Mouse (Mus musculus) heart, embryonic 14.5 days (tissue): Measurements from ENCODE around the gene Mpdu1. TPM values are rescaled to one million over a fixed set of nuclear protein-coding genes. Genes with fewer than 3 reads are reported as not detected.
"Not testable (repeated sequence)": the region's sequence is repeated elsewhere in the genome, so short reads cannot be mapped to it uniquely, and the experiment has no call there.

ENCODE experiments used
- ATAC-seq: fragments of 200-750 bp; cut with Nextera tagmentation; 2 replicates; pipeline ENCODE4 v1.8.0; 2017; ENCODE audit warnings: low read depth, moderate TSS enrichment; ENCODE audit not compliant: insufficient number of reproducible peaks, insufficient read depth, low FRiP score
- H3K27ac ChIP-seq, 2 experiments: fragments of 200-500 bp in 1 of 2; fragments of 300-500 bp in 1 of 2; sonication (generic) in 1 of 2; replicated peaks in 1 of 2; 2 replicates each; pipeline ENCODE4 v1.5.1; 2012 to 2014; ENCODE audit warnings: low read depth in 2 of 2, low read length in 2 of 2, control low read depth in 1 of 2, mild to moderate bottlenecking in 1 of 2, mixed read lengths in 1 of 2; ENCODE audit not compliant: control insufficient read depth in 1 of 2, insufficient read depth in 1 of 2
- H3K27me3 ChIP-seq: fragments of 300-500 bp; sonication (generic); 2 replicates; pipeline ENCODE4 v1.6.1; 2014; ENCODE audit warnings: mild to moderate bottlenecking, low read length, control low read depth; ENCODE audit not compliant: control insufficient read depth, insufficient read depth
- H3K36me3 ChIP-seq: fragments of 300-500 bp; sonication (generic); 2 replicates; pipeline ENCODE4 v1.6.1; 2014; ENCODE audit warnings: mild to moderate bottlenecking, control low read depth, low read length, mixed read lengths; ENCODE audit not compliant: control insufficient read depth, insufficient read depth
- H3K4me1 ChIP-seq, 2 experiments: fragments of 200-500 bp in 1 of 2; fragments of 300-500 bp in 1 of 2; sonication (generic) in 1 of 2; 2 replicates each; pipeline ENCODE4 v1.6.1; 2012 to 2014; ENCODE audit warnings: low read length in 2 of 2, control low read depth in 1 of 2, mixed read lengths in 1 of 2; ENCODE audit not compliant: control insufficient read depth in 2 of 2, insufficient read depth in 2 of 2
- H3K4me2 ChIP-seq: fragments of 300-500 bp; sonication (generic); 2 replicates; pipeline ENCODE4 v1.6.1; 2014; ENCODE audit warnings: mild to moderate bottlenecking, low read length
- H3K4me3 ChIP-seq, 2 experiments: fragments of 200-500 bp in 1 of 2; fragments of 300-500 bp in 1 of 2; sonication (generic) in 1 of 2; 2 replicates each; pipeline ENCODE4 v1.5.1; 2012 to 2014; ENCODE audit warnings: low read length in 2 of 2, mild to moderate bottlenecking in 2 of 2, control low read depth in 1 of 2, low read depth in 1 of 2, moderate library complexity in 1 of 2; ENCODE audit not compliant: control insufficient read depth in 1 of 2, insufficient read depth in 1 of 2
- H3K9ac ChIP-seq: fragments of 300-500 bp; sonication (generic); 2 replicates; pipeline ENCODE4 v1.6.1; 2014; ENCODE audit warnings: mild to moderate bottlenecking, low read length
- H3K9me3 ChIP-seq: fragments of 300-500 bp; sonication (generic); 2 replicates; pipeline ENCODE4 v1.6.1; 2016; ENCODE audit warnings: low read length, control low read depth; ENCODE audit not compliant: control insufficient read depth
- WGBS: fragments of 180-500 bp; shearing (Covaris S2); extraction: QIAGEN DNeasy Blood & Tissue Kit; methylation state at CpG from one replicate; pipeline ENCODE4 v1.1.7; 2014; 5-methylcytosine and 5-hydroxymethylcytosine counted together
- polyA plus RNA-seq: library from polyadenylated mRNA; unstranded; fragments of >200 nt; fragmentation: Nextera tagmentation; extraction: Ambion mirVana; gene quantifications from 2 replicates; pipeline ENCODE4 v1.2.1, GENCODE M21; 2014

Mpdu1 gene
- polyA plus RNA-seq, 1 experiment from 2014 or later = 29.1 TPM

DNA sequence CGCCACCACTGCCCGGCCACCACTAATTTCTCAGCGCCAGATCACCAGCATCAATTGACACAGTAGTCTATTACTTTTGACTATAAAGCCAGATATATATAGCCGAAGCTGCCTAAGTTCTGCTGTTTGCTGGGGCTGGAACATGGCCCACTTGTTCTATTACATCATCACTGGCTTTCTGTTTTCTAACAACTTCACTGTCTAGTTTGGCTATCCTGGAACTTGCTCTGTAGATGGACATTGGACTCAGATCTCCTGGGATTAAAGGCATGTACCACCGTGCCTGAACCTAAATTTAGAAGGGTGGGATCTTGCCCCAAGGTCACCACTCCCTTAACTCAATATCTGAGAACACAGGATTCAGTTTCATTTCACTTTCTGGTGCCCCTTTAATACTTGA lies 16.6 kb downstream of the Mpdu1 start:
- Histone ChIP-seq H3K4me2 (no peak overlapping the region), H3K4me1 (no peaks in the 10 kb centered on the region), H3K27ac (no peak overlapping the region), H3K9ac (no peak overlapping the region), H3K4me3 (no peak overlapping the region), H3K36me3 (peaks cover 98% of the 10 kb centered on the region), H3K27me3 (no peaks in the 10 kb centered on the region), H3K9me3 (no peaks in the 10 kb centered on the region)
- 79% methylated on average over 5 of the region's 5 CpGs for WGBS
- ATAC-seq = no peak

DNA sequence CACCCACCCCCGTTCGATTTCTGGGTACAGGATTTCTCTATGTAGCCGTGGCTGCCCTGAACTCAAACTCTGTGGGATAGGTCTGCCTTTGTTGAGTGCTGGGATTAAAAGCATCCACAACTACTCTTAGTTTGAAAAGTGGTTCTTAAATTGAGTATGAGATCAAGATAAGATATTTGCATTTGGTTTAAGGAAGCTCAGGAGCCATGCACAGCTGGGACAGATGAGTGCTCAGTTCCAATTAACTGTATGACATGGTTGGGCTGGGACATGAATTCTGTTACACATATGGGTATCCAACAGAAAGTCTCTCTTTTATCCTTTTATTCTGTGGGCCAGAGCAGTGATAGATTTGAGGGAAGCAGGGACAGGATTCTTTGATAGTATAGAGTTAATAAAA lies 27.0 kb downstream of the Mpdu1 start:
- Histone ChIP-seq H3K9ac (peak overlapping the region; percentile 41; the same call in 1 of the 2 replicates), H3K4me2 (peak overlapping the region; percentile 71; the same call in 1 of the 2 replicates), H3K36me3 (peaks cover 39% of the 10 kb centered on the region), H3K4me3 (no peak overlapping the region), H3K9me3 (no peaks in the 10 kb centered on the region), H3K4me1 (peaks cover 2 to 25% of the 10 kb centered on the region in 2 experiments; a peak in 3 of 4 replicates), H3K27ac (no peak overlapping the region), H3K27me3 (no peaks in the 10 kb centered on the region)
- WGBS = 82% methylated on average over 3 of the region's 3 CpGs
- no peak for ATAC-seq

DNA sequence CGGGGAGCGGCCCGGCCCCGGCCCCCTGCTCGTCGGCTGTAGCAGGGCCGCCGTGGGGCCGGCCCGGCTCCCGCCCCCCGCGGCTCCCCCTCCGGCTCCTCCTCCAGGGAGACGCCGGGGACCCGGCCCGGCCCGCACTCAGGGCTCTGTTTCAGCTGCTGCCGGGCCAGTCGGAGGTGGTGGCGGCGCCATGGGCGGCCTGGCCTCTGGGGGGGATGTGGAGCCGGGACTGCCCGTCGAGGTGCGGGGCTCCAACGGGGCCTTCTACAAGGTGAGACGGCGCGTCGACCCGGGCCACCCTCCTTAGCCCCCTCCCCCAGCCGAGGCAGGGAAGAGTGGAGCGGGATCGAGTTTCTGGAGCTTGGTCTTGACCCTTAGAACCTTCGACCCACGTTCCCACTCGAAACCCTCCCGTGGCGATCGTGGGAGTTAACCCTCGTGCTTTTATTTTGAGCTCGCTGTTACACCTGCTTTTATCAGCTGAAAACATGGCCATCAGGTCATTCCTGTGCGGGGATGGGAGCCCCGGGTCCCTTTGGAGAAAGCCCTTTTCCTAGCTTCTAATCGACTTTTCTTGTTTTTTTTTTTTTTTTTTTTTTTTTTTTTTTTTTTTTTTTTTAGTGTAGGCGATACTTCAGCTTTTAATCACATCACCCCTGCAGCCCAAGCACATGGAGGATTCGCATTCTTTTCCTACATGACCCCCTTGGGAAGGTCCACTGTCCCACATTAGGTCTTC lies 29.1 kb downstream of the Mpdu1 start:
- Histone ChIP-seq H3K4me1 (peaks cover 2 to 25% of the 10 kb centered on the region in 2 experiments; a peak in 3 of 4 replicates), H3K36me3 (peaks cover 21% of the 10 kb centered on the region), H3K9me3 (no peaks in the 10 kb centered on the region), H3K27me3 (no peaks in the 10 kb centered on the region), H3K9ac (peak overlapping the region; percentile 98), H3K4me2 (peak overlapping the region; percentile 71), H3K27ac (peak overlapping the region; percentile 74 to 97), H3K4me3 (peak overlapping the region; percentile 89 to 96)
- WGBS = 0% methylated on average over 34 of the region's 50 CpGs
- ATAC-seq = peak; percentile 48

DNA sequence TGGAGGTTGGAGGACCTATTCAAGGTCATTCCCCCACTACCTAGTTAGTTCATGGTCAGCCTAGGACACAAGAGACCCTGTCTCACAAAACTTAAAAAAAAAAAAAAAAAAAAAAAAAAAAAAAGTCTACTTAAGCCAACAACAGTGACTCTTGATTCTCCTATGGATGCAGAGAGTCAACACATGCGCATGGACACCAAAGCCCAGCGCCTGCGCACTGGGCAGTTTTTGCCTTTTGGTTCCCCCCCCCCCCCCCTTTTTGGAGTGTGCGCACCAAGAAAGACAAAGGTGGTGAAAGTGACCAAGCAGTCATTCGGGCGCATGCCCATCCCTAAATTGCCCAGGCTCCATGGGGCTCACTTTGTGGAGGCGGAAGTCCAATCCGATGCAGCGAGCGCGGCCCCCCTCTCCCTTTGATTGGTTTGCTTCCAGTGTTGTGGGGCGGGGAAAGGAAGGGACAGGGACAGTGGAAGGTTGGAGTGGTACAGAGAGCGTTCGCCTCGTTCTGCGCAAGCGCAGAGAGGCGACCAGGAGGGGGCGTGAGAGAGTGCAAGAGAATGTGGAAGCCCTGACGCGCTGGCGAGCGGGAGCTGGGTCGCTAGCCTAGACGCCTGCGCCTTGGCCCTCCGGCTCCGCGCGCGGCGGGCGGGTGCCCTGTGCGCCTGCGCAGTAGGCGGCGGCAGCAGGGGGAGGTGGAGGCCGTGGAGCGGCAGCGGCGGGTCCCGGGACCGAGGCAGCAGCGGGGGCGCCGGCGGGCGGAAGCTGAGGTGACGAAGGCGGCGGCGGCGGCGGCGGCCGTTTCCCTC lies 30.0 kb downstream of the Mpdu1 start, which contains the start of gene Fxr2:
Fxr2 (plus strand) TSS at position 707 of the 806 bp plus-strand sequence.
- peaks cover 2 to 25% of the 10 kb centered on the region in 2 experiments; a peak in 3 of 4 replicates for H3K4me1 ChIP-seq
- 1% methylated on average over 25 of the region's 56 CpGs for WGBS
- H3K27me3 ChIP-seq = no peaks in the 10 kb centered on the region
- H3K27ac ChIP-seq = peak within 1 kb of the TSS; percentile 83 to 97
- peak within 1 kb of the TSS; percentile 98 for H3K9ac ChIP-seq
- peak; percentile 98 for ATAC-seq
- peaks cover 19% of the 10 kb centered on the region for H3K36me3 ChIP-seq
- H3K4me2 ChIP-seq = peak within 1 kb of the TSS; percentile 71
- no peaks in the 10 kb centered on the region for H3K9me3 ChIP-seq
- peak within 1 kb of the TSS; percentile 89 to 96 for H3K4me3 ChIP-seq

DNA sequence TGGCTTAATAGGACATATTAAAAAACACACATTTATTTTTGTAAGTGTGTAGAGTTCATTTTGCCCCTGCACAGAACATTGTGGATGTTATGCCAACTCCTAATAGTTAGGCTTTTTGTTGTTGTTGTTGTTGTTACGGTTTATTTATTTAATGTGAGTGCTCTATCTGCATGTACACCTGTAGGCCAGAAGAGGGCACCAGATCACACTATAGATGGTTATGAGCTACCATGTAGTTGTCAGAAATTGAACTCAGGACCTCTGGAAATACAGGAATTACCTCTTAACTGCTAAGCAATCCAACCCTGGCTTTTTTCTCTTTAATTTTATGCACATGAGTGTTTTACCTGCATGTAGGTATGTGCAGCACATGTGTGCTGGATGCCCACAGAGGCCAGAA lies 32.6 kb downstream of the Mpdu1 start:
- no peaks in the 10 kb centered on the region for H3K27me3 ChIP-seq
- H3K9ac ChIP-seq = no peak overlapping the region
- no peak for ATAC-seq
- no peak overlapping the region for H3K4me3 ChIP-seq
- no peak overlapping the region for H3K4me2 ChIP-seq
- no peak overlapping the region for H3K27ac ChIP-seq
- H3K36me3 ChIP-seq = 0 out of 2 replicates have a peak, but pooled peaks cover 2% of the 10 kb centered on the region
- WGBS = 67% methylated on average over 1 of the region's 1 CpGs
- H3K9me3 ChIP-seq = no peaks in the 10 kb centered on the region
- H3K4me1 ChIP-seq = peaks cover 2 to 14% of the 10 kb centered on the region in 2 experiments; a peak in 3 of 4 replicates

DNA sequence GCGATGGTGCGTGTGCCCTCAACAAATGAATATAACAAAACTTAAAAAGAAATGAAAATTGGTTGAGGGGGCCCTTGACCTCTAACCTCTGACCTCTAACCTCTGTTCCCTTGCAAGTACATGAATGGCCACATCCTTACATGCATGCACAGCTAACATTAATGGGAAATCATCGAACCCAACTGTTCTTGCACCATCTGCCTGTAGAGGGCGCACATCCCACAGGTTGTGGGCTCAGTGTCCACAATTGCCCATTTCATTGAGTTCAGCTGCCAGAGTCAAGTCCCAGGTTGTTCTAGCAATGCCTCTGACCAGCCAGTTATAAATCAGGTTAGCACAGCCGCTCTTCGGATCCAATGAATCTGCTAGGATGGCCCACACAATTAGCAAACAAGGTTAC lies 34.2 kb downstream of the Mpdu1 start:
- Histone ChIP-seq H3K4me3 (no peak overlapping the region), H3K27ac (no peak overlapping the region), H3K9ac (no peak overlapping the region), H3K4me1 (0 out of 4 replicates have a peak, but pooled peaks cover 0 to 3% of the 10 kb centered on the region in 2 experiments), H3K36me3 (no peaks in the 10 kb centered on the region), H3K9me3 (no peaks in the 10 kb centered on the region), H3K27me3 (no peaks in the 10 kb centered on the region), H3K4me2 (no peak overlapping the region)
- WGBS = 39% methylated on average over 6 of the region's 6 CpGs
- ATAC-seq = no peak

DNA sequence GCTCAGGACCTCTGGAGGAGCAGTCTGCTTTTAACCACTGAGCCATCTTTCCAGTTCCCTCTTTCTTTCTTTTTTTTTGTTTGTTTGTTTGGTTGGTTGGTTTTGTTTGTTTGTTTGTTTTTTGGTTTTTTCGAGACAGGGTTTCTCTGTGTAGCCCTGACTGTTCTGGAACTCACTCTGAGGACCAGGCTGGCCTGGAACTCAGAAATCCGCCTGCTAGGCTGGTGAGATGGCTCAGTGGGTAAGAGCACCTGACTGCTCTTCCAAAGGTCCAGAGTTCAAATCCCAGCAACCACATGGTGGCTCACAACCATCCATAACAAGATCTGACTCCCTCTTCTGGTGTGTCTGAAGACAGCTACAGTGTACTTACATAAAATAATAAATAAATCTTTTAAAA lies 38.1 kb downstream of the Mpdu1 start:
- H3K4me2 ChIP-seq, H3K36me3 ChIP-seq, H3K9ac ChIP-seq, H3K9me3 ChIP-seq, ATAC-seq, H3K27ac ChIP-seq, H3K27me3 ChIP-seq, H3K4me3 ChIP-seq: not testable (repeated sequence)
- peaks cover 6 to 11% of the 10 kb centered on the region in 2 experiments; a peak in 3 of 4 replicates for H3K4me1 ChIP-seq
- 84% methylated on average over 2 of the region's 2 CpGs for WGBS
